Mouse (Mus musculus): ENCODE measurements around the gene Necab3. TPM values are rescaled to one million over a fixed set of nuclear protein-coding genes. Genes with fewer than 3 reads are reported as not detected.
A peak's percentile ranks its signal among the peaks of the same experiment; 100 is the strongest.

The Necab3 gene
- polyA plus RNA-seq, 1 experiment: 0.83 TPM

GRCm38 (mm10) chr2:154576876-154577743 lies 18.4 kb upstream of the Necab3 start:
- DNase-seq (ENCODE audit: low read depth, low spot score): no peak
- WGBS: 69% methylated on average over 12 of the region's 12 CpGs

GRCm38 (mm10) chr2:154574271-154574670 lies 15.6 kb upstream of the Necab3 start:
- DNase-seq (ENCODE audit: low read depth, low spot score): no peak
- WGBS: 73% methylated on average over 7 of the region's 7 CpGs

- 78% methylated on average over 3 of the region's 3 CpGs for WGBS
- no peak for DNase-seq (ENCODE audit: low read depth, low spot score)
Measured at GRCm38 (mm10) chr2:154572996-154573395, 14.3 kb upstream of the Necab3 start.

- DNase-seq (ENCODE audit: low read depth, low spot score): no peak
- 76% methylated on average over 8 of the region's 8 CpGs for WGBS
Measured at GRCm38 (mm10) chr2:154571976-154572375, 13.3 kb upstream of the Necab3 start.

- DNase-seq (ENCODE audit: low read depth, low spot score): no peak
- 69% methylated on average over 4 of the region's 4 CpGs for WGBS
Measured at GRCm38 (mm10) chr2:154571266-154571665, 12.6 kb upstream of the Necab3 start.

- DNase-seq (ENCODE audit: low read depth, low spot score): no peak
- WGBS: 67% methylated on average over 4 of the region's 4 CpGs
Measured at GRCm38 (mm10) chr2:154570666-154571065, 12.0 kb upstream of the Necab3 start.

- DNase-seq (ENCODE audit: low read depth, low spot score): peak; percentile 67
- WGBS: under 1% methylated on average over 42 of the region's 44 CpGs
Measured at GRCm38 (mm10) chr2:154569836-154570286, 11.2 kb upstream of the Necab3 start, which contains the start of gene E2f1. TSS of gene E2f1 (minus strand) at chr2:154569892.

- under 1% methylated on average over 70 of the region's 70 CpGs for WGBS
- DNase-seq (ENCODE audit: low read depth, low spot score): peak; percentile 25
Measured at GRCm38 (mm10) chr2:154569071-154569748, 10.5 kb upstream of the Necab3 start.

GRCm38 (mm10) chr2:154568329-154569070 lies 9.8 kb upstream of the Necab3 start:
- WGBS: 36% methylated on average over 10 of the region's 10 CpGs
- no peak for DNase-seq (ENCODE audit: low read depth, low spot score)

- no peak for DNase-seq (ENCODE audit: low read depth, low spot score)
Measured at GRCm38 (mm10) chr2:154567766-154568165, 9.1 kb upstream of the Necab3 start.

GRCm38 (mm10) chr2:154566641-154567040 lies 8.0 kb upstream of the Necab3 start:
- DNase-seq (ENCODE audit: low read depth, low spot score): no peak
- WGBS: 45% methylated on average over 8 of the region's 8 CpGs

More at GRCm38 (mm10) chr2:154567766-154568165, 9.1 kb upstream of the Necab3 start:
- 73% methylated on average over 2 of the region's 2 CpGs for WGBS

- WGBS: 92% methylated on average over 3 of the region's 3 CpGs
- no peak for DNase-seq (ENCODE audit: low read depth, low spot score)
Measured at GRCm38 (mm10) chr2:154565562-154565961, 6.9 kb upstream of the Necab3 start.

GRCm38 (mm10) chr2:154563612-154564170 lies 5.0 kb upstream of the Necab3 start:
- WGBS: 88% methylated on average over 22 of the region's 22 CpGs
- no peak for DNase-seq (ENCODE audit: low read depth, low spot score)

- DNase-seq (ENCODE audit: low read depth, low spot score): no peak
- WGBS: 45% methylated on average over 5 of the region's 5 CpGs
Measured at GRCm38 (mm10) chr2:154557184-154557832, 1.4 kb downstream of the Necab3 start.

GRCm38 (mm10) chr2:154555235-154555634 lies 3.5 kb downstream of the Necab3 start:
- WGBS: 94% methylated on average over 6 of the region's 6 CpGs
- no peak for DNase-seq (ENCODE audit: low read depth, low spot score)

GRCm38 (mm10) chr2:154552424-154552907 lies 6.2 kb downstream of the Necab3 start:
- WGBS: 15% methylated on average over 27 of the region's 27 CpGs
- DNase-seq (ENCODE audit: low read depth, low spot score): peak; percentile 10

GRCm38 (mm10) chr2:154551927-154552326 lies 6.8 kb downstream of the Necab3 start:
- WGBS: 41% methylated on average over 21 of the region's 21 CpGs
- DNase-seq (ENCODE audit: low read depth, low spot score): no peak

- DNase-seq (ENCODE audit: low read depth, low spot score): no peak
- 78% methylated on average over 4 of the region's 4 CpGs for WGBS
Measured at GRCm38 (mm10) chr2:154551476-154551875, 7.2 kb downstream of the Necab3 start, which contains the start of gene Actl10. TSS of gene Actl10 (plus strand) at chr2:154551776.

GRCm38 (mm10) chr2:154550937-154551336 lies 7.8 kb downstream of the Necab3 start:
- no peak for DNase-seq (ENCODE audit: low read depth, low spot score)
- WGBS: 75% methylated on average over 2 of the region's 2 CpGs

Data from large intestine, adult 2 months (tissue).